Mouse (Mus musculus) adrenal gland, postnatal 4 days (tissue): ENCODE results near the gene Dpy19l3. TPM values are rescaled to one million over a fixed set of nuclear protein-coding genes. Genes with fewer than 3 reads are reported as not detected.
A peak's percentile ranks its signal among the peaks of the same experiment; 100 is the strongest.

ENCODE experiments used
- DNase-seq, 2 experiments: peaks; one replicate each; pipeline ENCODE4 v3.0.0; 2021 to 2022; ENCODE audit warnings: low spot score in 2 of 2, mixed read lengths in 2 of 2
- total RNA-seq, 2 experiments: library from RNA; stranded (reverse); gene quantifications; 2 replicates each; pipeline ENCODE4 v1.2.3; 2021

Gene Dpy19l3
- total RNA-seq, 2 experiments from 2014 or later = 63.6 to 70.9 TPM

DNA sequence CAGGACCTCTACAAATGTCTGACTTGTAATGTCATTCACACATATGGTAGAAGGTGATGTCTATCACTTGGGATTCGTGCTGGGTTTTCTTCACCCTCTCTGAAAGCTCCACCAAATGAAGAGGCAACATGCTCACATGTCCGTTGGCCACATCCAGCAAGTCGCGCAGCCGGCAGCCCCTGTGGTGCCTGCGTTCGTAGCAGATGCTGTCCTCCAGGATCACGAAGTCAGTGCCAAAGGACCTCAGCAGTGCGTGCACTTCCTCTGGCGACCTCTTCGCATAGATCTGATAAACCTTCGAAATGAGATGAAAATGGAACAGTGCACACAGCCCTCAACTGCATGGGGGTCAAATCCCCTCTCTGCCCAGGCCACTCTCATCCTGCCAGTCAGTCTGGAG, 61.6 kb downstream of the Dpy19l3 start:
- DNase-seq = no peak

DNA sequence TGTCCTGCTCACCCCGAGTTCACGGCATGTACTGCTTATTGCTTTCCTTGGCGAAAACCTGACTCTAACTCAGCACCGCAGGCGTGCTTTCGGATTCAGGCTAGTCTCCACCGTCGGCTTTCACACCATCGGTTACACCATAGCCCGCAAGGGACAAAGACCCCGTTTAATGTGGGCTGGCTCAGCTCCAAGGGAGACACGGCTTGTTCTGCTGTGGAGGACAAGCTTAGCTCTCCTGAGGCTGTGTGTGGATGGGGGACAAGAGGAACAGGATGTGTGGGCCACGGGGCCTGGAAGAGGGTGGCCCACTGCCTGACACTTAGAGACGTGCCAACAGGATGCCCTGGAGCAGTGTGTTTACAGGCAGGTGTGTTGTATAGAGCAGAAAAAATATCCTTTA, 62.1 kb downstream of the Dpy19l3 start:
- no peak for DNase-seq

DNA sequence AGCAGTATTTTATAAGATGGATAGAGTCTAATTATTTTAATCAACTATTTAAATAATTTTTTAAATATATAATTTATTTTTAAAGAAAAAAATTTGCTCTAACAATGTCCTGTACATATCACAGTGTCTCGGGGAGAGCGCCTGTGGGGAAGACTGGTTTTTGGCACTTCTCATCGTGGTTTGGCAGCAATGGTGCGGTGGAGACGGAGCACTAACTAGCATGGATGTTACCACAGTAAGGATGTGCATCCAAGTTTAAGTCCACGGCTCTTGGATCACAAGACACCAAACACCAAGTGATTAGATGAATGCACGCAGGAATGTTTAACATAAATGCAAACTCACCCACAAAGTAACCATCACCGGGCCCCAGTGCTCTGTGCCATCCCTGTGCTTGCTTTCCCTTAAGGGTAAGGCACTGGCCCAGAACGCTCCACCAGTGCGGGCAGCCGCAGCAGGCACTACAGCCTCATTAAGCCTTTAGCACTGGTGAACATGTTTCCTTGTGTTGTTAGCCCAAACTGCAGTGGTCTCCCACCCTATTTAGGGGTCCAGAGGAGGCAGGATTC, 65.4 kb downstream of the Dpy19l3 start:
- DNase-seq = no peak

DNA sequence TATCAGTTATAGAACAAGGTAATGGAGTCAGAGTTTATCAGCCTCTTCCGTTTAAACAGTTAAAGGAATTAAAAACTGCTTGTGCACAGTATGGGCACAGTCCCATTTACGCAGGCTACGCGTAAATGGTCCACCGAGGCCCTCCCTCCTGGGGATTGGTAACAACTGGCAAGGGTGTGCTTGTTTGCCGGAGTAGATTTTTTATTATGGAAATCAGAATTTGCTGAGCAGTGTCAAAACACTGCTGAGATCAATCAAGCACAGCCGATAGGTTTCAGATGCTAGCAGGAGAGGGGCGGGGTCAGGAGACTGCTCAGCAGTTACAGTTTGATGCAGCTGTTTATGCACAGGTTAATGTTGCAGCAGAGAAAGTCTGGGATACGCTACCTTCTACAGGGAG, 66.0 kb downstream of the Dpy19l3 start:
- DNase-seq = no peak

DNA sequence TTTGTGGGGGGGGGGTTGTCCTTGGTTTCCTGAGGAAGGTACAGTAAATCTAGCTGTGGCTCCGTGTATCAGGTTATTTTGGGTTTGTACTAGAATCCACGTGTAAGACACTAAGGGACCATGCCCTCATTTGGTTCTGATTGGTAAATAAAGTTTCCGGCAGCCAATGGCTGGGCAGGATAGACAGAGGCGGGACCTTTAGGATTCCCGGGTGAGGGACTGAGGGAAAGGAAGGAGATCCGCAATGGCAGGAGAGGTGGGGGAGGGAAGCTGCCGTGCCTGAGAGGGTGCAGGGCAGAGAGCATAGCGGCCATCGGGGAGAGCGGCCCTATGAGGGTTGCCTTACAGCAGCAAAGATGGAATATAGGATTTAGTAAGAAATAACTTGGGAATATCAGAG, 67.0 kb downstream of the Dpy19l3 start:
- DNase-seq = no peak

DNA sequence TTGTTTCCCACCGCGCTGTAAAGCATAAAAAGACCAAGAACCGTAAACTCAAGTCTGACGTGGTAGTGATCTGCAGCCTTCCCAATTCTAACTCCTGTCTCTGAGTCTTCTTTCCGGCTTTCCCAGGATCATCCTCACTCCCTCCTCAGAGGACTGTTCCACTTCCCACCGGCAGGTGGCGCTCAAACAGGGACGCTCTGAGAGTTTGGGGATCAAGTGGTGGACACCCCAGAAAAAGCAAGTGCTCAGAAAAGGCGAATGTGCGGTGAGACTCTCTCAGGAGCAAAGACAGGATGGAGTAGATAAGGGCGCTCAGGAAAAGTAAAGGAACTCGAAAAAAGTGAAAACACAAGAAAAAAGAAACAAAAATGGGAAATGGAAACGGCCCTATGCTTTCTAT, 67.5 kb downstream of the Dpy19l3 start:
- DNase-seq = peak in 1 of 2 experiments; percentile 33

DNA sequence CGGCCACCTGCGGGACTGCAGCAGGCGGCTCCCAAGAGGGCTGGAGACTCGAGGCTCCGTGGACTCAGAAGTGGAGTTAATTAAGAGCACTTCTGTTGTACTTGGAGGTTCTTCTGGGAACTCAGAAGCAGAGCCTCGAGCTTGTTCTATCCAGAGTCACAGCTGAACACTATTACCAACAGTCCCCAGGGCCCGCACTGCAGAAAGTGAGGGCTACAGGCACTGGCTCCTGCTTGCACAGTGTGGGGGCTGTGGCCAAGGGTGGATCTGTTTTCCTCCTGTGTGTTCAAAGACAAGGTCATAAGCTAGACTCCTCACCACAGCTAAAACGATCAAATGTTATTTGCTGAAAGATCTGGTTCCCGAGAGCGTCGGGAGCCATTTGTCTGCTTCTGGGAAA, 68.0 kb downstream of the Dpy19l3 start:
- DNase-seq = no peak

GRCm38 (mm10) chr7:35683409-35684122, 70.7 kb downstream of the Dpy19l3 start:
- DNase-seq = no peak

DNA sequence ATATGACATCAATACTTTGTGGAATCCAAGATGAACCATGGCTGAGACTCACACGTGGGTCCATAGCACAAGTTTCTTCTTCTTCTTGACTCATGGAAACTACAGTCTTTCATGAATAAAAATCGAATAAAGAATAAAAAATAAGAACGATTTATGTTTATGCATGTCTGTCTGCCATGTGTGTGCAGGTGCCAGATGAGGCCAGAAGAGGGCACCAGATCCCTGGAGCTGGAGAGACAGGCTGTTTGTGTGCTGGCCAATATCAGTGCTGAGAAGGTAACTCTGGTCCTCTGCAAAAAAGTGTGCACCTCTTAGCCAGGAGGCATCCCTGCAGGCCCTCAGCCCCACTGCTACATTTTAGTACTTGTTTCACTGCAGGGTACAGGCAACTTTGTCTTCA, 72.7 kb downstream of the Dpy19l3 start:
- DNase-seq = no peak

- DNase-seq = no peak
These were observed 75.3 kb downstream of the Dpy19l3 start for GRCm38 (mm10) chr7:35678976-35679375.

GRCm38 (mm10) chr7:35668066-35669041, 85.9 kb downstream of the Dpy19l3 start:
- no peak for DNase-seq

DNA sequence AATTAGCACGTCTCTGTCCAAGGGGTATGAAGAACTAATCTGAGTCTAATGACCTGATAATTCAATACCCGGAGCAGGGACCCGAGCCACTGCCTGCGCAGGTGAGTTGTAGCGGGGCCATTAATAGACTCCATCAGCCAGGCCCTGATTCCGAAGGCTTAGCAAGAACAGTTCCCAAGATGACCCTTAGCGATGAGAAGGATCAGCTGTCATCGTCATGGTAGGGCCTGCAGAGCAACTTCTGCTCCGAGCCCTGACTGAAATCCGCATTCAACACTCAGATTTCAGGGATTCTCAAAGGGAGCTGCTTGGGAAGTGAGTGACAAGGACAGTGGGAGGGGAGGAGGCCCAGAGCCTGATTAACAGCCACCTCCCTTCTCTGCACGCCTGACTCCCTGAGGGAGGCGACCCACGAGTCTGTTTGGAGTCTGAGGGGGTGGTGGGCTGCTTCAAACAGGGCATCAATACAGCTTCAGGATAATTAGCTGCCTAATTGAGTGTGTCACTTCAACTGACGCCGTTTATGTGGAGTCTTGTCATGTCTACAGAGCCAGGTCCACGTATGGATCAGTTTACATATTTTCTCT, 90.4 kb downstream of the Dpy19l3 start:
- DNase-seq = no peak

DNA sequence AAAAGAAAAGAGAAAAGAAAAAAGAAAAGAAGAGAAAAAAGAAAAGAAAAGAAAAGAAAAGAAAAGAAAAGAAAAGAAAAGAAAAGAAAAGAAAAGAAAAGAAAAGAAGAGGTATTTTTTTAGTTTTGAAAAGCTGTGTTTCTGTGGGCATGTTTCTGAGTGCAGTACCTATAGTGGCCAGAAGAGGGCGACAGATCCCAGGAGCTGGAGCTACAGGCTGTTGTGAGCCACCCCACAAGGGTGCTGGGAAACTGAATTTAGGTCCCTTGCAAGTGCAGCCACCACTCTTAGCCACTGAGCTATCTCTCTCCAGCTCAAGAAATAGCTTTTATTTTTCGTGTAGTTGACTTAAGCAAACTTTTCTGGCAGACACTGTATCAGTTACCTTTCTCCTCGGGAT, 95.1 kb downstream of the Dpy19l3 start:
- DNase-seq = no peak

- DNase-seq = no peak
These were observed 96.4 kb downstream of the Dpy19l3 start for GRCm38 (mm10) chr7:35657829-35658228.

- no peak for DNase-seq
These were observed 102.5 kb downstream of the Dpy19l3 start for GRCm38 (mm10) chr7:35651583-35652270.

GRCm38 (mm10) chr7:35650716-35651410, 103.4 kb downstream of the Dpy19l3 start:
- DNase-seq = no peak

GRCm38 (mm10) chr7:35649071-35649470, 105.2 kb downstream of the Dpy19l3 start:
- DNase-seq = peak in 1 of 2 experiments; percentile 37

DNA sequence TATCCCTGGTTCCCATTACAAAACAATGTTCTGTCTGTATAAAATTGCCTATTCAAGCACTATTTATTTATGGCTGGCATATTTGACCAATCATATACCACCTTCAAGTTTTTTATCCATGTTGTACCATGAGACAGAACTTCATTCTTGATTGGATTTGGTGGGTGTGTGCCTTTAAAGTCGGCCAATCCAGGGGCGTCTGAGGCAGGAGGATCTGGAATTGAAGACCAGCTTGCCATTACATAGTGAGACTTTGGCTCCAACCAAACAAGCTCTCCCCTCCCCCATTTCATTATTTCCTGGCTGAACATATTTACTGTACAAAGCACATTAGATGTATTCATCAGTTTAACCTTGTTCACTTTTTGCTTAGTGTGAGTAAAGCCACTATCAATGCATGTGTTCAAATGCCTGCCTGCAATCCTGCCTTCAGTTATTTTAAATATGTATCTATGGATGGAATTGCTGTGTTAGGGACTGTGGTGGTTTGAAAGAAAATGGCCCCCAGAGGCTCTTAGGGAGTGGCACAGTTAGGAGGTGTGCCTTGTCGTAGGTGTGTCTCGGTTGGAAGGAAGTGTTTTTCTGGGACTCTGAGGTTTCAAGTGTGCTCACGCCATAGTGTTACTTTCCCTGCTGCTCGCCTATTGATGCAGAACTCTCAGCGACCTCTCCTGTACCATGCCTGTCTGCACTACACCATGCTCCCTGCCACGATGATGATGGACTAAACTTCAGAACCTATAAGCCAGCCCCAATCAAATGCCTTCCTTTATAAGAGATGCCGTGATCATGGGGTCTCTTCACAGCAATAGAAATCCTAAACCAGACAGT, 105.8 kb downstream of the Dpy19l3 start:
- DNase-seq = no peak

DNA sequence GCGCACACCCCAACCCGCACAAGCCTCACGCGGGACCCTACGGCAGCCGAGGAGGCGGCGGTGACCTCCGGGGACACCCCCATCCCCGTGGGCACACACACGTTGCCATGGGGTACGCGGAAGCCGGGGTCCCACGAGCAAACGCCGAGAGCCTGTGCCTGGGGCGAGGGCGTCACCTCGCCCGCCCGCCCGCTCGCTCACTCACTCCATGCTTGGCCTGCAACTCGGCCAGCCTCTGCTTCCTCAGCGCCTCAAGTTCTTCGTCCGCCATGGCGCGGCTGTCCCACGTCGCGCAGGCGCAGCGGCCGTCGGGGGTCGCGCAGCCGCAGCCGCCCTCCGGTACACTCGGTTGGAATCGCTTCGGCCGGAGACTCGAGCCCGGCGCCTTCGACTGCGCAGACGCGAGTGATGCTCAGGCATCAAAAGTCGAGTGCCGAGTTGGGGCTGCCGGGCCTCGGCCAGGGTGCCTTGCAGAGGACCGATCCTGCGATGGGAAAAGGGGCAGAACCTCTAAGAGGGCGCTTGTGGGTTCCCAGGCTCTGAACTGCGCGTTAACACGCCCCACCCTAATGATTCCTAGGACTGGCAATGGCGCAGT, 107.1 kb downstream of the Dpy19l3 start, which contains the start of gene Pdcd5:
Pdcd5 (minus strand) TSS at position 421 of the 598 bp plus-strand sequence.
- peak; percentile 94 to 96 for DNase-seq
